Mouse (Mus musculus): ENCODE results near the gene Ciao2a. TPM values are rescaled to one million over a fixed set of nuclear protein-coding genes. Genes with fewer than 3 reads are reported as not detected.

Ciao2a gene
- total RNA-seq, 1 experiment: 55.9 TPM

DNA sequence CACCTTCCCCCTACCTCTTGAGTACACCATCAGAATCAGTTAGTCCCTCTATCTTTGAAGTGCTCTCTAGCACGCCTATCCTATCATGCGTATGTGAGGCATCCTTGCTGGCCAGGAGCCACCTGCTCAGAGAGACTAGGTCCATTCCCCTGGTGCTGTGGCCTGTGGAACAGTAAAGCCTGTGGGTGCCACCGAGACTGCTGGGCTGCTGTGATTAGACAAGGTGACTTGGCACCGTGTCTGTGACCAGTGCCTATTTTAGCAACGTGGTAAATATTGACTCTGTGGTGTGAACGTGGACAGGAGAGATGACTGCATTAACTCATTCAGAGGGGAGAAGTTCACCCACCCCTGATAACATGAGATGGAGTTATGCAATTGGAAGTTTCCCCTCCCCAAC, 53.4 kb downstream of the Ciao2a start:
- in situ Hi-C loops (cut with MboI; ENCODE audit: low sequenced_read_pairs in 2 of 2, unreplicated experiment in 2 of 2): no loop called here
- TF ChIP-seq MAFK (IDR thresholded peaks at IDR 0.05; ENCODE audit: insufficient read depth, low read depth, low read length) (no peak), CHD2 (IDR thresholded peaks at IDR 0.05; ENCODE audit: low read depth, low read length) (no peak), ZC3H11A (IDR thresholded peaks at IDR 0.05; ENCODE audit: borderline replicate concordance, low read depth, low read length) (no peak), ZNF384 (IDR thresholded peaks at IDR 0.05; ENCODE audit: low read depth, low read length) (no peak), HCFC1 (IDR thresholded peaks at IDR 0.05; ENCODE audit: borderline replicate concordance, insufficient read depth, low read length) (no peak)
- Histone ChIP-seq H3K9ac (ENCODE audit: insufficient read depth, low read depth, low read length, poor library complexity, severe bottlenecking) (no peak overlapping the region), H3K9me3 (ENCODE audit: control insufficient read depth, insufficient read depth, low read depth, low read length) (no peaks in the 10 kb centered on the region), H3K27ac (ENCODE audit: insufficient read depth, low read depth, low read length, poor library complexity, severe bottlenecking) (no peak overlapping the region), H3K4me3 (ENCODE audit: insufficient read depth in 1 of 2, low read depth in 1 of 2, low read length in 2 of 2, poor library complexity in 1 of 2, severe bottlenecking in 1 of 2) (no peak overlapping the region), H3K4me1 (ENCODE audit: control insufficient read depth in 2 of 2, insufficient read depth in 2 of 2, low read length in 2 of 2, poor library complexity in 1 of 2) (peaks cover 0 to 4% of the 10 kb centered on the region in 2 experiments; a peak in 1 of 4 replicates), H3K36me3 (ENCODE audit: control insufficient read depth, insufficient read depth, low read length, poor library complexity, severe bottlenecking) (no peaks in the 10 kb centered on the region)
- DNase-seq (ENCODE audit: low read depth, low spot score): no peak

DNA sequence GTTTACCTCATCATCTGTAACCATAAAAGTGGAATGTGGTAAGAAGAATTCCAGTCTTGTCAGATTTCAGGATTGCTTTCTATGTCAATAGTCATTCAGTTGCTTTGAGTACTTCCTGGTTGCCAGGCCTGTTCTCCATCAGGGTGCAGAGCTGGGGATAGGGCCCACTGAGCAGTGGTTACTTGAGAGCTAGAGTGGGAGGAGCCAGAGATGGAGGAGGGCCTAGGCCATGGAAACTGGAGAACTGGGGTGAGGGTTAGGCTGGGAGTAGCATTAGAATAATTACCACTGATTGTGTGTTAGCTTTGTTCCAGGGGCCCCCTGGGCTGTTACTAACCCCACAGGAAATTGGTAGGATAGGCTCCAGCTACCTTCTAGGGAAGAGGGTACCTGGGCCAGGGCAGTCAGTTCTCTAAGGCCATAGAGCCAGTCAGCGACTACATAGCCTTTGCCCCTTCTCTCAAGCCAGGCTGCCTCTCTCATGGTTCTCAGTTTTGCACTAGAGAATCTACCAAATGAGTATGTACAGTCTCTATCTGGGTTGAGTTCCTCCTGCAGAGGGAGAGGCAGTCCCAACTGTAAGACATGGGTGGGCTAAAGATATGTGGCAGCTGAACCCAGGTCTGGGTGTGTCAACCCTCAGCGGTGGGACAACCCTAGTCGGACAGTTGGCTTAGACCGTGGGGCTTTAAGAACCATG, 54.9 kb downstream of the Ciao2a start:
- no peak overlapping the region for H3K27ac ChIP-seq (ENCODE audit: insufficient read depth, low read depth, low read length, poor library complexity, severe bottlenecking)

DNA sequence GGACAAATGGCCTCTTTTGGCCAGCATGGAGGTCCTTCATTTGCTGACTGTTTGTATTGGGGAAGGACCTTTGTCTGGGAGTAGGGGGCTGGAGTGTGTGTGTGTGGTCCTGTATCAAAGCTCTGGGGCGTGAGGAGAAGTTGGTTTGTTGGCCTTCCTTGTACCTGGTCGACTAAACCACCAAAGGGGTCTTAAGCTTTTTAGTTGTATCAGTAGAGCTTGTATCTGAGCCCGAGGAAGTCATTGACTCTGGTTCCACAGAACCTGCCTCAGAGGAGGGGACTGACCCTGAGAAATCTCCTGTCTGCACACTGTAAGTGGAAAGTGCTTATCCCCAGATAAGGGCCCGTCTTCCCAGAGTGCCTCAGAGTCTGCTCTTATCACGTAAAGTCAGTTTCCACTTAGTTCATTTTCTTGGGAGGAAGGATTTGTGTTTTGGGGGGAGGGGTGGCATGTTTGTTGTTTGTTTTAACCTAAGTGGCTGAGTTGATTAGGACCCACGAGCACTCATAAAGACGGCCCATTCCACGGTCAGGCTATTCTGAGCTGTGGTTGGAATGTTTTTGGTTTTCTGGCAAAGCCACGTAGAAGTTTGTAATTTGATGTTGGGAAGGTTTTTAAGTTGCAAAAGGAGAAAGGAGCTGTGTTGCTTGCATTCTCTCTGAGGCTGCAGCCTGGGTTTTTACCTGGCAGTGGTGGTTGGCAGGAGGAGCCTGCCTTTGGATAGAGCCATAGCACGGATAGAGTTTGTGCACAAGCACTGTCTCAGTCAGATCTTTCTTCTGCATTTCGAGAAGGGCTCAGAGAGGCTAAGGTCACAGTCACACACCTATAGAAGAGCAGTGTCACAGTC, 55.6 kb downstream of the Ciao2a start:
- no peak for TF ChIP-seq CHD2 (IDR thresholded peaks at IDR 0.05; ENCODE audit: low read depth, low read length)
- TF ChIP-seq MAFK (IDR thresholded peaks at IDR 0.05; ENCODE audit: insufficient read depth, low read depth, low read length): no peak
- TF ChIP-seq ZC3H11A (IDR thresholded peaks at IDR 0.05; ENCODE audit: borderline replicate concordance, low read depth, low read length): no peak
- TF ChIP-seq ZNF384 (IDR thresholded peaks at IDR 0.05; ENCODE audit: low read depth, low read length): no peak
- no peak for TF ChIP-seq HCFC1 (IDR thresholded peaks at IDR 0.05; ENCODE audit: borderline replicate concordance, insufficient read depth, low read length)
- DNase-seq (ENCODE audit: low read depth, low spot score): no peak
- Histone ChIP-seq H3K9me3 (ENCODE audit: control insufficient read depth, insufficient read depth, low read depth, low read length) (no peaks in the 10 kb centered on the region), H3K27ac (ENCODE audit: insufficient read depth, low read depth, low read length, poor library complexity, severe bottlenecking) (no peak overlapping the region), H3K9ac (ENCODE audit: insufficient read depth, low read depth, low read length, poor library complexity, severe bottlenecking) (no peak overlapping the region), H3K4me3 (ENCODE audit: insufficient read depth in 1 of 2, low read depth in 1 of 2, low read length in 2 of 2, poor library complexity in 1 of 2, severe bottlenecking in 1 of 2) (no peak overlapping the region), H3K36me3 (ENCODE audit: control insufficient read depth, insufficient read depth, low read length, poor library complexity, severe bottlenecking) (no peaks in the 10 kb centered on the region), H3K4me1 (ENCODE audit: control insufficient read depth in 2 of 2, insufficient read depth in 2 of 2, low read length in 2 of 2, poor library complexity in 1 of 2) (peaks cover 0 to 4% of the 10 kb centered on the region in 2 experiments; a peak in 1 of 4 replicates)
- in situ Hi-C loops (cut with MboI; ENCODE audit: low sequenced_read_pairs in 2 of 2, unreplicated experiment in 2 of 2): no loop called here

More for the DNA sequence above, 54.9 kb downstream of the Ciao2a start:
- H3K36me3 ChIP-seq (ENCODE audit: control insufficient read depth, insufficient read depth, low read length, poor library complexity, severe bottlenecking): no peaks in the 10 kb centered on the region
- DNase-seq (ENCODE audit: low read depth, low spot score): peak; percentile 58
- in situ Hi-C loops (cut with MboI; ENCODE audit: low sequenced_read_pairs in 2 of 2, unreplicated experiment in 2 of 2): no loop called here
- no peaks in the 10 kb centered on the region for H3K9me3 ChIP-seq (ENCODE audit: control insufficient read depth, insufficient read depth, low read depth, low read length)
- H3K4me1 ChIP-seq (ENCODE audit: control insufficient read depth in 2 of 2, insufficient read depth in 2 of 2, low read length in 2 of 2, poor library complexity in 1 of 2): peaks cover 0 to 4% of the 10 kb centered on the region in 2 experiments; a peak in 1 of 4 replicates
- no peak overlapping the region for H3K4me3 ChIP-seq (ENCODE audit: insufficient read depth in 1 of 2, low read depth in 1 of 2, low read length in 2 of 2, poor library complexity in 1 of 2, severe bottlenecking in 1 of 2)
- no peak overlapping the region for H3K9ac ChIP-seq (ENCODE audit: insufficient read depth, low read depth, low read length, poor library complexity, severe bottlenecking)
- TF ChIP-seq CHD2 (IDR thresholded peaks at IDR 0.05; ENCODE audit: low read depth, low read length) (no peak), ZC3H11A (IDR thresholded peaks at IDR 0.05; ENCODE audit: borderline replicate concordance, low read depth, low read length) (no peak)

DNA sequence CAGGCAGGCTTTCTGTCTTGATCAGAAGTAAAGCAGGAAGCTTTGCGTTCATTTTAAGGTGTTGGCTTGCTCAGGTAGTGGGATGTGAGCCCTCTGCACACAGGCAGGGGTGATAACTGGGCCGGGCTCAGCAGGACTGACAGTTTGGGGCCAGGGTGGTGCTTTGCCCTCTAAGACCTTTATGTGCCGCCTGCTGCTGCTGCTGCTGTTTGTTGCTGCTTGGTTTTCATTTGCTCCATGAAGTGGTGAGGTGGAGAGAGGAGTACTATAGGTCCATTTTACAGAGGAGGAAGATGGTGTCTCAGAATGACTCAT, 56.2 kb downstream of the Ciao2a start:
- DNase-seq (ENCODE audit: low read depth, low spot score): no peak
- H3K27ac ChIP-seq (ENCODE audit: insufficient read depth, low read depth, low read length, poor library complexity, severe bottlenecking): no peak overlapping the region
- H3K4me1 ChIP-seq (ENCODE audit: control insufficient read depth in 2 of 2, insufficient read depth in 2 of 2, low read length in 2 of 2, poor library complexity in 1 of 2): peaks cover 0 to 4% of the 10 kb centered on the region in 2 experiments; a peak in 1 of 4 replicates
- TF ChIP-seq CHD2 (IDR thresholded peaks at IDR 0.05; ENCODE audit: low read depth, low read length): no peak
- TF ChIP-seq MAFK (IDR thresholded peaks at IDR 0.05; ENCODE audit: insufficient read depth, low read depth, low read length): no peak
- no peak for TF ChIP-seq ZC3H11A (IDR thresholded peaks at IDR 0.05; ENCODE audit: borderline replicate concordance, low read depth, low read length)
- TF ChIP-seq HCFC1 (IDR thresholded peaks at IDR 0.05; ENCODE audit: borderline replicate concordance, insufficient read depth, low read length): no peak
- TF ChIP-seq ZNF384 (IDR thresholded peaks at IDR 0.05; ENCODE audit: low read depth, low read length): no peak
- H3K9me3 ChIP-seq (ENCODE audit: control insufficient read depth, insufficient read depth, low read depth, low read length): no peaks in the 10 kb centered on the region
- in situ Hi-C loops (cut with MboI; ENCODE audit: low sequenced_read_pairs in 2 of 2, unreplicated experiment in 2 of 2): no loop called here
- no peak overlapping the region for H3K9ac ChIP-seq (ENCODE audit: insufficient read depth, low read depth, low read length, poor library complexity, severe bottlenecking)
- H3K4me3 ChIP-seq (ENCODE audit: insufficient read depth in 1 of 2, low read depth in 1 of 2, low read length in 2 of 2, poor library complexity in 1 of 2, severe bottlenecking in 1 of 2): no peak overlapping the region
- H3K36me3 ChIP-seq (ENCODE audit: control insufficient read depth, insufficient read depth, low read length, poor library complexity, severe bottlenecking): no peaks in the 10 kb centered on the region

Measured in ES-E14 (cell line).